Mouse (Mus musculus) midbrain, embryonic 15.5 days (tissue): ENCODE measurements around the gene Btbd9. TPM values are rescaled to one million over a fixed set of nuclear protein-coding genes. Genes with fewer than 3 reads are reported as not detected.

ENCODE experiments used
- ATAC-seq: fragments of 200-750 bp; cut with Nextera tagmentation; replicated peaks from 2 replicates; pipeline ENCODE4 v1.8.0; 2017; ENCODE audit warnings: moderate TSS enrichment
- H3K27ac ChIP-seq: fragments of 300-500 bp; sonication (generic); 2 replicates; pipeline ENCODE4 v1.5.1; 2015; ENCODE audit warnings: mild to moderate bottlenecking, inconsistent platforms
- H3K27me3 ChIP-seq: fragments of 300-500 bp; sonication (generic); replicated peaks from 2 replicates; pipeline ENCODE4 v1.6.1; 2015; ENCODE audit warnings: inconsistent platforms
- H3K36me3 ChIP-seq: fragments of 300-500 bp; sonication (generic); replicated peaks from 2 replicates; pipeline ENCODE4 v1.6.1; 2015; ENCODE audit warnings: inconsistent platforms
- H3K4me1 ChIP-seq: fragments of 300-500 bp; sonication (generic); 2 replicates; pipeline ENCODE4 v1.6.1; 2015; ENCODE audit warnings: inconsistent platforms
- H3K4me2 ChIP-seq: fragments of 300-500 bp; sonication (generic); 2 replicates; pipeline ENCODE4 v1.6.1; 2015; ENCODE audit warnings: inconsistent platforms, mild to moderate bottlenecking, moderate library complexity
- H3K4me3 ChIP-seq: fragments of 300-500 bp; sonication (generic); 2 replicates; pipeline ENCODE4 v1.5.1; 2015; ENCODE audit warnings: mild to moderate bottlenecking, inconsistent platforms
- H3K9ac ChIP-seq: fragments of 300-500 bp; sonication (generic); 2 replicates; pipeline ENCODE4 v1.6.1; 2015; ENCODE audit warnings: mild to moderate bottlenecking, inconsistent platforms
- H3K9me3 ChIP-seq: fragments of 300-500 bp; sonication (generic); 2 replicates; pipeline ENCODE4 v1.6.1; 2016; ENCODE audit warnings: inconsistent platforms
- WGBS: fragments of 180-500 bp; shearing (Covaris S2); methylation state at CpG from one replicate; pipeline ENCODE4 v1.1.7; 2015; ENCODE audit warnings: mixed read lengths; 5-methylcytosine and 5-hydroxymethylcytosine counted together
- polyA plus RNA-seq: library from polyadenylated mRNA; unstranded; fragments of >200 nt; fragmentation: Nextera tagmentation; extraction: Ambion mirVana; gene quantifications from 2 replicates; pipeline ENCODE4 v1.2.1, GENCODE M21; 2015

Btbd9 gene
- polyA plus RNA-seq, 1 experiment from 2014 or later, result 163 TPM

GRCm38 (mm10) chr17:30292666-30293065 lies 283.6 kb downstream of the Btbd9 start:
- Histone ChIP-seq H3K4me2 (no peak overlapping the region), H3K9ac (no peak overlapping the region), H3K27ac (no peak overlapping the region), H3K4me1 (no peaks in the 10 kb centered on the region), H3K4me3 (no peak overlapping the region), H3K27me3 (no peaks in the 10 kb centered on the region), H3K9me3 (no peaks in the 10 kb centered on the region), H3K36me3 (no peaks in the 10 kb centered on the region)
- no peak for ATAC-seq
- WGBS, result 74% methylated on average over 6 of the region's 6 CpGs

DNA sequence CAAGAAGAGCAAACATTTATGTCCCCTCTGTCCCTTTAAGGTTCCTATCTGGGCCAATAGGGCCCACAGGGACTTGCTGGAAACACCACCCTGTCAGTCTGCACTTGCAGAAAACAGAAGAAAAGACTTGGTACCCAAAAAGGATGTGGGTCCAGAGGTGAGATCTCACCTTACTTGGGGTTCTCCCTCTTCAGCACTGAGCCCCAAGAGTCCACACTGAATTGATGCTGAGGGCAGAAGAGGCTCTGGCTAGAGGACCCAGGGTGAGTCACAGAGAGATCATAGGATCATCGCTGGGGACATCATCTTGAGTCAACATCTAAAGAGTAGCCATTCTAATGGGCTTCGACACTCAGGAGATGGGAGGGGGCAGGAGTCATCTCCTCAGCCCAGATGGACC lies 290.6 kb downstream of the Btbd9 start:
- H3K9me3 ChIP-seq, result no peaks in the 10 kb centered on the region
- H3K36me3 ChIP-seq, result no peaks in the 10 kb centered on the region
- 90% methylated on average over 2 of the region's 2 CpGs for WGBS
- H3K9ac ChIP-seq, result no peak overlapping the region
- H3K4me2 ChIP-seq, result no peak overlapping the region
- peaks cover 10% of the 10 kb centered on the region for H3K4me1 ChIP-seq
- no peak for ATAC-seq
- H3K27me3 ChIP-seq, result no peaks in the 10 kb centered on the region
- H3K4me3 ChIP-seq, result no peak overlapping the region
- H3K27ac ChIP-seq, result peak overlapping the region; percentile 28

- WGBS, result 89% methylated on average over 4 of the region's 4 CpGs
- Histone ChIP-seq H3K9me3 (no peaks in the 10 kb centered on the region), H3K27me3 (no peaks in the 10 kb centered on the region), H3K9ac (no peak overlapping the region), H3K4me2 (no peak overlapping the region), H3K36me3 (no peaks in the 10 kb centered on the region), H3K4me1 (peaks cover 22% of the 10 kb centered on the region), H3K4me3 (no peak overlapping the region), H3K27ac (no peak overlapping the region)
- no peak for ATAC-seq
These were observed 292.7 kb downstream of the Btbd9 start for GRCm38 (mm10) chr17:30283460-30284050.

GRCm38 (mm10) chr17:30283001-30283400 lies 293.3 kb downstream of the Btbd9 start:
- H3K27ac ChIP-seq, result no peak overlapping the region
- H3K4me3 ChIP-seq, result no peak overlapping the region
- no peaks in the 10 kb centered on the region for H3K9me3 ChIP-seq
- no peak for ATAC-seq
- H3K4me1 ChIP-seq, result peaks cover 22% of the 10 kb centered on the region
- H3K9ac ChIP-seq, result no peak overlapping the region
- no peak overlapping the region for H3K4me2 ChIP-seq
- no peaks in the 10 kb centered on the region for H3K36me3 ChIP-seq
- H3K27me3 ChIP-seq, result no peaks in the 10 kb centered on the region

DNA sequence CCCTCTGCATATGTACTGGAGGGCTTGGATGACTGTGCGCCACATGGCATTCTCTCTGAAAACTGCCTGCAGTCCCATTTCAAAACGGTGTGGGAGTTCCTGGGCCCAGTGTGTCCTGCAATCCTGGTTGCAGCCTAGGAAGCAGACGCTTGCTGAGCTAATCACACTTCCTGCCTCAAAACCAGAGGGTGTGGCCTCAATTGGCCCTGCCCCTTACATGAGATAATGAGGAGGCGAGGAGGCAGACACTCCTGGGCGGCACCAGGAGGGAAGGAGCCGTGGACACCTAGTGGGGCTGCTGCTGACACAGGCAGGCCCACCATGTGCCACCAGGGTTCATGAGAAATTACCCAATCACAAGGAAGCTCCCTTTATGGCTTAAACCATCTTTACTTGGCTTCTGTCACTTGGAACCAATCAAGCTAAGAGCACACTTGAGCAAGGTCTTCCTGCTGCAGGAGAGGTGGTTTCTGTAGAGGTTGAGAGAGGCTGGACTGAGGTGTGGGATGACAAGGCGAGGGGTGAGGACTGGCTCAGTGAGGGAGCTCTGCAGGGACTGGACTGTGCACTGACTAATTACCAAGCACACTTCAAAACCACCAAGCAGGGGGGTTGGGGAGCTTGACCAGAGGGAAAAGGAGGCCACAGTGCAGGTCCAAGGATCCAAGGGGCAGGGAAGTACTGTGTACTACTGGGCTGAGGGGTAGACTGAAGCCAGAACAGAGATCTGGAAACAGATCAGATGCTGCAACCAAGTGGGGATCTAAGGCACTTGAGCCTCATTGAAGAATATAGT lies 295.8 kb downstream of the Btbd9 start:
- no peaks in the 10 kb centered on the region for H3K36me3 ChIP-seq
- no peak overlapping the region for H3K4me2 ChIP-seq
- WGBS, result 43% methylated on average over 7 of the region's 7 CpGs
- peaks cover 20% of the 10 kb centered on the region for H3K4me1 ChIP-seq
- H3K27ac ChIP-seq, result no peak overlapping the region
- H3K27me3 ChIP-seq, result no peaks in the 10 kb centered on the region
- no peaks in the 10 kb centered on the region for H3K9me3 ChIP-seq
- ATAC-seq, result no peak
- no peak overlapping the region for H3K4me3 ChIP-seq
- no peak overlapping the region for H3K9ac ChIP-seq

- ATAC-seq, result no peak
- Histone ChIP-seq H3K4me3 (no peak overlapping the region), H3K27ac (peak overlapping the region; percentile 45), H3K4me1 (peaks cover 12% of the 10 kb centered on the region), H3K9ac (no peak overlapping the region), H3K9me3 (no peaks in the 10 kb centered on the region), H3K36me3 (0 out of 2 replicates have a peak, but pooled peaks cover under 1% of the 10 kb centered on the region), H3K27me3 (no peaks in the 10 kb centered on the region), H3K4me2 (no peak overlapping the region)
- 9% methylated on average over 5 of the region's 5 CpGs for WGBS
These were observed 296.6 kb downstream of the Btbd9 start for GRCm38 (mm10) chr17:30279684-30280083.

GRCm38 (mm10) chr17:30278596-30279378 lies 297.5 kb downstream of the Btbd9 start:
- Histone ChIP-seq H3K4me1 (peaks cover 12% of the 10 kb centered on the region), H3K4me2 (0 out of 2 replicates have a peak overlapping the region, but pooled peaks have one; percentile 0), H3K9ac (no peak overlapping the region), H3K9me3 (no peaks in the 10 kb centered on the region), H3K27me3 (no peaks in the 10 kb centered on the region), H3K36me3 (0 out of 2 replicates have a peak, but pooled peaks cover 3% of the 10 kb centered on the region), H3K4me3 (no peak overlapping the region), H3K27ac (peak overlapping the region; percentile 45; the same call in 1 of the 2 replicates)
- WGBS, result 16% methylated on average over 16 of the region's 16 CpGs
- 0 out of 2 replicates have a peak, but pooled peaks have one; percentile 32 for ATAC-seq

DNA sequence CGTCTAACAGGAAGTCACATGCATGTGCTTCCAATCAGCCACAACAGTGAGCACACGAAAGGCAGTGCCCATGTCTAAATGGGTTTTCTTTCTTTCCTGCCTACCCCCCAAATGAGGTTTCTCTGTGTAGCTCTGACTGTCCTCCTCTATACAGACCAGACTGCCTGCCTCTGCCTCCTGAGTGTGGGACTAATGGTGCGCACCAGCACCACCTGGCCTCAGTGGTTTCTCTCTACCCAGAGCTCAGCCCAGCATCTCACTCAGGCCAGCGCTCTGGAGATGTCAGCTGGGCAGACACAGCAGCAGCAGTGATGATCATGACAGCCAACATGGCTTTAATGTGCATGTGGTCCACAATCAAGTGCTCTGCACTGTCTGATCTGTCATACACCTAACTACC lies 299.8 kb downstream of the Btbd9 start:
- 91% methylated on average over 4 of the region's 4 CpGs for WGBS
- Histone ChIP-seq H3K27me3 (no peaks in the 10 kb centered on the region), H3K4me2 (no peak overlapping the region), H3K9ac (no peak overlapping the region), H3K27ac (no peak overlapping the region), H3K9me3 (no peaks in the 10 kb centered on the region), H3K4me1 (peaks cover 12% of the 10 kb centered on the region), H3K4me3 (no peak overlapping the region), H3K36me3 (0 out of 2 replicates have a peak, but pooled peaks cover 3% of the 10 kb centered on the region)
- no peak for ATAC-seq

- H3K4me1 ChIP-seq, result no peaks in the 10 kb centered on the region
- no peak for ATAC-seq
- no peak overlapping the region for H3K27ac ChIP-seq
- H3K27me3 ChIP-seq, result no peaks in the 10 kb centered on the region
- no peak overlapping the region for H3K4me3 ChIP-seq
- 81% methylated on average over 6 of the region's 6 CpGs for WGBS
- 0 out of 2 replicates have a peak, but pooled peaks cover 3% of the 10 kb centered on the region for H3K36me3 ChIP-seq
- H3K4me2 ChIP-seq, result no peak overlapping the region
- H3K9me3 ChIP-seq, result no peaks in the 10 kb centered on the region
- no peak overlapping the region for H3K9ac ChIP-seq
These were observed 303.5 kb downstream of the Btbd9 start for GRCm38 (mm10) chr17:30272769-30273168.

GRCm38 (mm10) chr17:30269136-30270063 lies 306.9 kb downstream of the Btbd9 start:
- no peaks in the 10 kb centered on the region for H3K27me3 ChIP-seq
- no peak overlapping the region for H3K27ac ChIP-seq
- no peak overlapping the region for H3K4me2 ChIP-seq
- H3K36me3 ChIP-seq, result no peaks in the 10 kb centered on the region
- H3K9ac ChIP-seq, result no peak overlapping the region
- no peak for ATAC-seq
- no peaks in the 10 kb centered on the region for H3K9me3 ChIP-seq
- 82% methylated on average over 11 of the region's 11 CpGs for WGBS
- no peak overlapping the region for H3K4me3 ChIP-seq
- H3K4me1 ChIP-seq, result no peaks in the 10 kb centered on the region

DNA sequence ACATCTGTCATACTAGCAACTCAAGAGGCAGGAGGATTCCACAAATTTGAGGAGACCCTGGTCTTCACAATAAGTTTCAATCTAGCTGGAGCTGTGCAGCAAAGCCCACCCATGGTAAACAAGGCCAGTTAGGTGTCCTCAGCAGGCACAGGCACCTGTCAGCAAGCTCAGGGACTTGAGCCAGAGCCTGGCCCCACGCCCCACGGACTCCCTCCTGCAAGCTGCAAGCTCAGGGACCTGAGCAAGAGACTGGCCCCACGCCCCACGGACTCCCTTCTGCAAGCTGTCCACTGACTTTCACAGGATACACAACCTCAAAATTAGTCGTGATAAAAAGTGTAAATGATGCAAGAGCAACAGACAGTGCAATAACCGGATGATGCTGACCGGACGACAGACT lies 307.8 kb downstream of the Btbd9 start:
- Histone ChIP-seq H3K9ac (no peak overlapping the region), H3K27me3 (no peaks in the 10 kb centered on the region)
- 88% methylated on average over 8 of the region's 8 CpGs for WGBS

More for the DNA sequence above, 307.8 kb downstream of the Btbd9 start:
- Histone ChIP-seq H3K4me1 (0 out of 2 replicates have a peak, but pooled peaks cover under 1% of the 10 kb centered on the region), H3K36me3 (no peaks in the 10 kb centered on the region), H3K27ac (no peak overlapping the region), H3K4me2 (no peak overlapping the region), H3K9me3 (no peaks in the 10 kb centered on the region), H3K4me3 (no peak overlapping the region)
- ATAC-seq, result no peak
